Mouse (Mus musculus): ENCODE measurements around the gene St3gal3. TPM values are rescaled to one million over a fixed set of nuclear protein-coding genes. Genes with fewer than 3 reads are reported as not detected.

St3gal3 gene
- polyA plus RNA-seq, 1 experiment from 2014 or later: 5.9 TPM

- H3K27me3 ChIP-seq (ENCODE audit: poor library complexity, severe bottlenecking): 0 out of 2 replicates have a peak, but pooled peaks cover 3% of the 10 kb centered on the region
- H3K27ac ChIP-seq: no peak overlapping the region
- 99% methylated on average over 5 of the region's 5 CpGs for WGBS
- no peaks in the 10 kb centered on the region for H3K4me1 ChIP-seq
- H3K36me3 ChIP-seq (replicated peaks): peaks cover 37% of the 10 kb centered on the region
- no peak overlapping the region for H3K4me3 ChIP-seq
- no peaks in the 10 kb centered on the region for H3K9me3 ChIP-seq
- DNase-seq (ENCODE audit: extremely low spot score, low spot score): no peak
Observed at GRCm38 (mm10) chr4:117936964-117937363, 197.8 kb downstream of the St3gal3 start.

- peaks cover 21% of the 10 kb centered on the region for H3K36me3 ChIP-seq (replicated peaks)
- WGBS: 88% methylated on average over 4 of the region's 4 CpGs
- H3K27me3 ChIP-seq (ENCODE audit: poor library complexity, severe bottlenecking): peaks cover 24% of the 10 kb centered on the region
- H3K9me3 ChIP-seq: no peaks in the 10 kb centered on the region
- peaks cover 12% of the 10 kb centered on the region for H3K4me1 ChIP-seq
- no peak for DNase-seq (ENCODE audit: extremely low spot score, low spot score)
- H3K4me3 ChIP-seq: no peak overlapping the region
- no peak overlapping the region for H3K27ac ChIP-seq
Observed at GRCm38 (mm10) chr4:117934081-117934480, 200.6 kb downstream of the St3gal3 start.

- H3K36me3 ChIP-seq (replicated peaks): peaks cover 19% of the 10 kb centered on the region
- H3K4me3 ChIP-seq: no peak overlapping the region
- H3K4me1 ChIP-seq: peaks cover 20% of the 10 kb centered on the region
- no peak for DNase-seq (ENCODE audit: extremely low spot score, low spot score)
- H3K27ac ChIP-seq: no peak overlapping the region
- WGBS: 86% methylated on average over 5 of the region's 5 CpGs
- H3K9me3 ChIP-seq: no peaks in the 10 kb centered on the region
- H3K27me3 ChIP-seq (ENCODE audit: poor library complexity, severe bottlenecking): peaks cover 33% of the 10 kb centered on the region
Observed at GRCm38 (mm10) chr4:117933248-117933647, 201.5 kb downstream of the St3gal3 start.

DNA sequence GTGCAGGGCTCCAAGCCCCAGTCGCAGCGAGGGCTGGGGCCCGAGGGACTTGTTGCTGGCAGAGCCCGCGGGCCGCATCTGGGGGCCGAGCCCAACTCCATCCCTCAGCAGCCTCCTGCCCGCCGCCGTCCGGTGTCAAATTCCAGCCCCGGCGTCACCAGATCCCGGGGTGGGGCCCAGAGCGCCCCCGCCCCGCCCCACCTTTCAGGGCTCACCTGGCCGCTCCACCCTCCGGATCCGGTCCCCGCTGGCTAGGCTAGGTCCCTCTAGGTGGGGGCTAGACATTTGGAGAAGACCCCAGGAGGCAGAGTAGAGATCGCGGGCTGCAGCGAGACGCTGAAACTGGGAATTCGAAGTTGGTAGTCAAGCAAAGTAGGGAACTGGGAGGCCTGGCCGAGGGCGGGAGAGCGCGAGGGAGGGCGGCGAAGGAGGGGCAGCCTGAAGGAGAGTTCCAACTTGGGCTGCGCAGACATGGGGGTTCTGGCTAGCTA is 205.3 kb downstream of the St3gal3 start, which contains the start of gene Artn:
TSS of gene Artn (minus strand) at position 373 of the 491 bp plus-strand sequence.
- 1% methylated on average over 33 of the region's 33 CpGs for WGBS
- peaks cover 40% of the 10 kb centered on the region for H3K4me1 ChIP-seq

GRCm38 (mm10) chr4:117928699-117929241 is 205.9 kb downstream of the St3gal3 start:
- Histone ChIP-seq H3K27ac (peak overlapping the region; percentile 56; the same call in 1 of the 2 replicates), H3K4me1 (peaks cover 40% of the 10 kb centered on the region), H3K36me3 (replicated peaks) (peaks cover 11% of the 10 kb centered on the region), H3K9me3 (no peaks in the 10 kb centered on the region), H3K4me3 (peak overlapping the region; percentile 55), H3K27me3 (ENCODE audit: poor library complexity, severe bottlenecking) (peaks cover 78% of the 10 kb centered on the region)
- DNase-seq (ENCODE audit: extremely low spot score, low spot score): peak; percentile 61
- WGBS: 3% methylated on average over 13 of the region's 13 CpGs

More for the DNA sequence above, 205.3 kb downstream of the St3gal3 start, which contains the start of gene Artn:
- Histone ChIP-seq H3K4me3 (peak within 1 kb of the TSS; percentile 55), H3K27ac (peak within 1 kb of the TSS; percentile 56; the same call in 1 of the 2 replicates), H3K36me3 (replicated peaks) (peaks cover 11% of the 10 kb centered on the region), H3K27me3 (ENCODE audit: poor library complexity, severe bottlenecking) (peaks cover 71% of the 10 kb centered on the region), H3K9me3 (no peaks in the 10 kb centered on the region)
- peak; percentile 63 for DNase-seq (ENCODE audit: extremely low spot score, low spot score)

DNA sequence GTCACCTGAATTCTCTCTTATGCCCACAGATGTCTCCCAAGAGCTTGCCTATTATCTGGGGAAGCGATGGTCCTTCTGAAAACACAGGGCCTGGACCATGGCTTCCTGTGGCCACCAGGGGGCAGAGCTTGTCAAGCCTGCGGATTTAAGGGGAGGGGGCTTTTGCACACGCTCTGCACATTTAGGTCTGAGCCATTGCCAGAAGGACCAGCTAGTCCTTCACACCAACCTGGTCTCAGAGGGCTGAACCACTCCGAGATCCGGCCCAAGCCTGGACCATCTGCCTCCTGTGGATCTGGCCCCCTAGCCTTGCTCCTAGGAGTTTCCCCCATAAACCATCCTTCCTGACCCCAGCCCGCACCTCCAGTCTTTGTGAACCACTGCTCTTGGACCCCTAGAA is 206.5 kb downstream of the St3gal3 start:
- Histone ChIP-seq H3K4me3 (peak overlapping the region; percentile 9; the same call in 1 of the 2 replicates), H3K4me1 (peaks cover 40% of the 10 kb centered on the region), H3K27me3 (ENCODE audit: poor library complexity, severe bottlenecking) (peaks cover 83% of the 10 kb centered on the region), H3K36me3 (replicated peaks) (peaks cover 11% of the 10 kb centered on the region), H3K9me3 (no peaks in the 10 kb centered on the region), H3K27ac (no peak overlapping the region)
- peak; percentile 76 for DNase-seq (ENCODE audit: extremely low spot score, low spot score)
- WGBS: 15% methylated on average over 6 of the region's 6 CpGs

GRCm38 (mm10) chr4:117926545-117927482 is 207.9 kb downstream of the St3gal3 start:
- Histone ChIP-seq H3K27me3 (ENCODE audit: poor library complexity, severe bottlenecking) (peaks cover 89% of the 10 kb centered on the region), H3K27ac (peak overlapping the region; percentile 58), H3K36me3 (replicated peaks) (0 out of 2 replicates have a peak, but pooled peaks cover 1% of the 10 kb centered on the region), H3K4me1 (peaks cover 40% of the 10 kb centered on the region), H3K9me3 (no peaks in the 10 kb centered on the region), H3K4me3 (peak overlapping the region; percentile 60)
- 1% methylated on average over 71 of the region's 71 CpGs for WGBS
- DNase-seq (ENCODE audit: extremely low spot score, low spot score): peak; percentile 38

DNA sequence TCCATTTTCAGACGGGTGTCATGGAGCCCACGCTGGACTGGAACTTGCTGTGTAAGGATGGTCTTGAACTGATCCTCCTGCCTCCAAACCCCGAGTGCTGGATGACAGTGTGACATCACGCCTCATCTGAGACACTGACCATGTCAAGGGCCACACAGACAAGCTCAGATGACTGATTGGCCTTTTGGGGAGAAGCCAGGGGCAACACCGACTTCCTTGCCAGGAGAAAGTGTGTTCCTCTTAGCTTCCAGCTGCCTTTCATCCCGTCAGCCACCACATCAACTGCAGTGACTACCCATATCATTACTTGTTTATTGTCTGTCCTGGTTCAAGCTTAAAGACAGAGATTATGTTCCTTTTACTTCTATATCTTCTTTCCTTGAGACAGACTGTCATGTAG is 209.8 kb downstream of the St3gal3 start:
- H3K9me3 ChIP-seq: no peaks in the 10 kb centered on the region
- DNase-seq (ENCODE audit: extremely low spot score, low spot score): no peak
- H3K36me3 ChIP-seq (replicated peaks): no peaks in the 10 kb centered on the region
- no peak overlapping the region for H3K4me3 ChIP-seq
- peaks cover 76% of the 10 kb centered on the region for H3K27me3 ChIP-seq (ENCODE audit: poor library complexity, severe bottlenecking)
- 63% methylated on average over 5 of the region's 6 CpGs for WGBS
- no peak overlapping the region for H3K27ac ChIP-seq
- H3K4me1 ChIP-seq: peaks cover 37% of the 10 kb centered on the region

GRCm38 (mm10) chr4:117923450-117923849 is 211.3 kb downstream of the St3gal3 start:
- WGBS: 77% methylated on average over 2 of the region's 2 CpGs
- peaks cover 61% of the 10 kb centered on the region for H3K27me3 ChIP-seq (ENCODE audit: poor library complexity, severe bottlenecking)

DNA sequence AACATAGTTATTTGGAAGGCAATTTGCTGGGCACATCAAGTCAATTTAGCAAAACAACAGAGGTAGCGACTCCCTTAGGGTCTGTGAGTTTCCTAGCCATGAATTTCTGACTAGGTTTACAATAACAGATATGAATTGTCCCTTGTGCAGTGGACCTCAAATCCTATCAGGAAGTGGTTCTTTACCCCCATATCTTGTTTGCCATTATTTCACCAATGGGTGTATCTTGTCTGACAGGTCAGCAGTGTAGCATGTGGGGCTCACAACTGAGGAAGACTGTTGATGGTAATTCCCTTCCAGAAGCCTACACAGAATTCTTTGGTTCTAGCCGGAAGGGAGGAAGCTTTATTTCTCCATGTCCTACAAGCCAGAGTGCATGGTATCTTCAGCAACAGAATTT is 213.4 kb downstream of the St3gal3 start:
- DNase-seq (ENCODE audit: extremely low spot score, low spot score): no peak
- no peak overlapping the region for H3K27ac ChIP-seq
- no peaks in the 10 kb centered on the region; the same call in 1 of the 2 replicates for H3K36me3 ChIP-seq (replicated peaks)
- no peak overlapping the region for H3K4me3 ChIP-seq
- peaks cover 40% of the 10 kb centered on the region for H3K27me3 ChIP-seq (ENCODE audit: poor library complexity, severe bottlenecking)
- no peaks in the 10 kb centered on the region for H3K9me3 ChIP-seq
- 91% methylated on average over 2 of the region's 2 CpGs for WGBS
- peaks cover 2% of the 10 kb centered on the region for H3K4me1 ChIP-seq

More at GRCm38 (mm10) chr4:117923450-117923849, 211.3 kb downstream of the St3gal3 start:
- Histone ChIP-seq H3K9me3 (no peaks in the 10 kb centered on the region), H3K36me3 (replicated peaks) (no peaks in the 10 kb centered on the region), H3K27ac (no peak overlapping the region), H3K4me1 (peaks cover 22% of the 10 kb centered on the region), H3K4me3 (no peak overlapping the region)
- DNase-seq (ENCODE audit: extremely low spot score, low spot score): no peak

DNA sequence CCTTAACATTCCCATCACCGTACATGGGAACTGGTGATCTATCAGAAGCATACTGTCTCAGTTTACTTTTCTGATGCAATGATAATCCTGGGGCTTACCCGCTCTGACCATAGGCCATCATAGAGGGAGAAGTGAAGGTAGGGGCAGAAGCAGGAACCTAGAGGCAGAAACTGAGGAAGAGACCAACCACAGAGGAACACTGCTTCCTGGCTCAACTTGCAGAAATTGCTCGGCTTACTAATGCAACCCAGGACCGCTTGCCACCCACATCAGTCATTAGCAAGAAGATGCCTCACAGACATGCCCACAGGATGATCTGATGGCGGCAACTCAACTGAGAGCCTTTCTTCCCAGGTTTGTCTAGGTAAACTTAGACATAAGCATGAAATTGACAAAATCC is 216.0 kb downstream of the St3gal3 start:
- no peak overlapping the region for H3K4me3 ChIP-seq
- H3K27ac ChIP-seq: no peak overlapping the region
- no peak for DNase-seq (ENCODE audit: extremely low spot score, low spot score)
- H3K9me3 ChIP-seq: no peaks in the 10 kb centered on the region
- no peaks in the 10 kb centered on the region; the same call in 1 of the 2 replicates for H3K36me3 ChIP-seq (replicated peaks)
- H3K27me3 ChIP-seq (ENCODE audit: poor library complexity, severe bottlenecking): peaks cover 15% of the 10 kb centered on the region
- peaks cover 20% of the 10 kb centered on the region for H3K4me1 ChIP-seq
- 92% methylated on average over 5 of the region's 5 CpGs for WGBS

- 89% methylated on average over 3 of the region's 3 CpGs for WGBS
- Histone ChIP-seq H3K4me1 (peaks cover 25% of the 10 kb centered on the region), H3K27ac (no peak overlapping the region), H3K27me3 (ENCODE audit: poor library complexity, severe bottlenecking) (peaks cover 10% of the 10 kb centered on the region), H3K9me3 (no peaks in the 10 kb centered on the region), H3K4me3 (no peak overlapping the region), H3K36me3 (replicated peaks) (no peaks in the 10 kb centered on the region; the same call in 1 of the 2 replicates)
- no peak for DNase-seq (ENCODE audit: extremely low spot score, low spot score)
Observed at GRCm38 (mm10) chr4:117918261-117918660, 216.5 kb downstream of the St3gal3 start.
